Mouse (Mus musculus) kidney, adult 2 months (tissue): ENCODE data around the gene Cbfa2t3.

Experiments
- CTCF ChIP-seq: fragments of 200-500 bp; conservative IDR thresholded peaks from 2 replicates; pipeline ENCODE4 v1.5.1; 2011; ENCODE audit warnings: low read depth, mild to moderate bottlenecking, control low read depth, low read length, moderate library complexity, mixed read lengths; ENCODE audit not compliant: insufficient read depth, insufficient read length
- POLR2A ChIP-seq: fragments of 200-500 bp; IDR thresholded peaks from one replicate; pipeline ENCODE4 v1.6.1; 2011; ENCODE audit warnings: low read depth, low read length, control low read depth

GRCm38 (mm10) chr8:122680171-122680570 is 18.7 kb downstream of the Cbfa2t3 start:
- TF ChIP-seq POLR2A: no peak
- TF ChIP-seq CTCF: no peak
